Mouse (Mus musculus) spleen, postnatal 36 days (tissue): ENCODE data around the gene Papss1.

Experiments used
- DNase-seq, 2 experiments: peaks; one replicate each; pipeline ENCODE4 v3.0.0; 2022; ENCODE audit warnings: low spot score in 2 of 2, mixed read lengths in 1 of 2

The Papss1 gene

GRCm38 (mm10) chr3:131581096-131581495 lies 16.5 kb downstream of the Papss1 start:
- DNase-seq, result no peak

GRCm38 (mm10) chr3:131586818-131587217 lies 22.2 kb downstream of the Papss1 start:
- no peak for DNase-seq

GRCm38 (mm10) chr3:131587959-131588358 lies 23.4 kb downstream of the Papss1 start:
- DNase-seq, result no peak

GRCm38 (mm10) chr3:131593143-131593798 lies 28.7 kb downstream of the Papss1 start:
- no peak for DNase-seq

- DNase-seq, result no peak
Observed at GRCm38 (mm10) chr3:131594361-131594760, 29.8 kb downstream of the Papss1 start.

- no peak for DNase-seq
Observed at GRCm38 (mm10) chr3:131595546-131596245, 31.1 kb downstream of the Papss1 start.

GRCm38 (mm10) chr3:131600726-131601125 lies 36.2 kb downstream of the Papss1 start:
- no peak for DNase-seq

GRCm38 (mm10) chr3:131601366-131601765 lies 36.8 kb downstream of the Papss1 start:
- no peak for DNase-seq

- no peak for DNase-seq
Observed at GRCm38 (mm10) chr3:131602995-131603414, 38.4 kb downstream of the Papss1 start.

GRCm38 (mm10) chr3:131608112-131608511 lies 43.5 kb downstream of the Papss1 start:
- no peak for DNase-seq

GRCm38 (mm10) chr3:131609651-131610050 lies 45.1 kb downstream of the Papss1 start:
- DNase-seq, result no peak

- DNase-seq, result no peak
Observed at GRCm38 (mm10) chr3:131610595-131610994, 46.0 kb downstream of the Papss1 start.

- DNase-seq, result no peak
Observed at GRCm38 (mm10) chr3:131612847-131613246, 48.3 kb downstream of the Papss1 start.

- DNase-seq, result no peak
Observed at GRCm38 (mm10) chr3:131614056-131614455, 49.5 kb downstream of the Papss1 start.

GRCm38 (mm10) chr3:131618580-131619338 lies 54.2 kb downstream of the Papss1 start:
- DNase-seq, result no peak

GRCm38 (mm10) chr3:131623208-131623607 lies 58.6 kb downstream of the Papss1 start:
- no peak for DNase-seq

- no peak for DNase-seq
Observed at GRCm38 (mm10) chr3:131624063-131624462, 59.5 kb downstream of the Papss1 start.

- no peak for DNase-seq
Observed at GRCm38 (mm10) chr3:131627476-131627875, 62.9 kb downstream of the Papss1 start.

- DNase-seq, result no peak
Observed at GRCm38 (mm10) chr3:131628265-131628664, 63.7 kb downstream of the Papss1 start.

GRCm38 (mm10) chr3:131628931-131629330 lies 64.4 kb downstream of the Papss1 start:
- DNase-seq, result no peak

GRCm38 (mm10) chr3:131630407-131631317 lies 66.1 kb downstream of the Papss1 start:
- DNase-seq, result no peak
